Mouse (Mus musculus) heart, adult 18-20 months (tissue): Measurements from ENCODE around the gene Olfr455. TPM values are rescaled to one million over a fixed set of nuclear protein-coding genes. Genes with fewer than 3 reads are reported as not detected.
A peak's percentile ranks its signal among the peaks of the same experiment; 100 is the strongest.

Experiments used
- DNase-seq, 2 experiments: peaks; one replicate each; pipeline ENCODE4 v3.0.0; 2021 to 2022; ENCODE audit warnings: mixed read lengths in 1 of 2
- long read RNA-seq, 2 experiments: library from polyadenylated mRNA; stranded (forward); transcript quantifications; one replicate each; pipeline ENCODE4 v2.0.0; 2021
- total RNA-seq, 2 experiments: library from RNA; stranded (reverse); gene quantifications; 2 replicates each; pipeline ENCODE4 v1.2.3; 2021

Gene Olfr455
- not detected for total RNA-seq
- long read RNA-seq, experiment 1, result 0 reads
- long read RNA-seq, experiment 2, result 0 reads

- DNase-seq, result peak in 1 of 2 experiments; percentile 8
These were observed at the start of gene Olfr455 for GRCm38 (mm10) chr6:42547461-42547860. Gene Olfr455 (minus strand): TSS chr6:42547587.

GRCm38 (mm10) chr6:42593138-42593882 lies 45.9 kb upstream of the Olfr455 start:
- DNase-seq, result no peak

- DNase-seq, result no peak
These were observed 39.2 kb upstream of the Olfr455 start for GRCm38 (mm10) chr6:42586569-42586968.

GRCm38 (mm10) chr6:42583488-42583872 lies 36.1 kb upstream of the Olfr455 start:
- DNase-seq, result peak; percentile 46 to 84

GRCm38 (mm10) chr6:42582741-42583487 lies 35.5 kb upstream of the Olfr455 start:
- peak in 1 of 2 experiments; percentile 12 for DNase-seq

GRCm38 (mm10) chr6:42578678-42579077 lies 31.3 kb upstream of the Olfr455 start:
- DNase-seq, result peak in 1 of 2 experiments; percentile 6

- DNase-seq, result no peak
These were observed 30.0 kb upstream of the Olfr455 start for GRCm38 (mm10) chr6:42577433-42577832.

- no peak for DNase-seq
These were observed 20.8 kb upstream of the Olfr455 start for GRCm38 (mm10) chr6:42568205-42568604.

- no peak for DNase-seq
These were observed 18.8 kb upstream of the Olfr455 start for GRCm38 (mm10) chr6:42566076-42566598.

GRCm38 (mm10) chr6:42562280-42562679 lies 14.9 kb upstream of the Olfr455 start:
- no peak for DNase-seq

GRCm38 (mm10) chr6:42560885-42561284 lies 13.5 kb upstream of the Olfr455 start:
- no peak for DNase-seq

GRCm38 (mm10) chr6:42558641-42559040 lies 11.3 kb upstream of the Olfr455 start:
- DNase-seq, result no peak

- no peak for DNase-seq
These were observed 1.2 kb downstream of the Olfr455 start for GRCm38 (mm10) chr6:42546180-42546579.

GRCm38 (mm10) chr6:42545451-42545885 lies 1.9 kb downstream of the Olfr455 start:
- DNase-seq, result peak; percentile 16 to 64

GRCm38 (mm10) chr6:42544846-42545245 lies 2.5 kb downstream of the Olfr455 start:
- DNase-seq, result no peak

GRCm38 (mm10) chr6:42542036-42543031 lies 5.1 kb downstream of the Olfr455 start:
- peak; percentile 63 to 80 for DNase-seq

- DNase-seq, result no peak
These were observed 6.7 kb downstream of the Olfr455 start for GRCm38 (mm10) chr6:42540681-42541080.

GRCm38 (mm10) chr6:42539711-42540110 lies 7.7 kb downstream of the Olfr455 start:
- DNase-seq, result no peak

GRCm38 (mm10) chr6:42513461-42513860 lies 33.9 kb downstream of the Olfr455 start:
- no peak for DNase-seq

GRCm38 (mm10) chr6:42509311-42509710 lies 38.1 kb downstream of the Olfr455 start:
- no peak for DNase-seq

- no peak for DNase-seq
These were observed 43.9 kb downstream of the Olfr455 start for GRCm38 (mm10) chr6:42503478-42503877.

- DNase-seq, result no peak
These were observed 57.7 kb downstream of the Olfr455 start for GRCm38 (mm10) chr6:42489731-42490130.
